Mouse (Mus musculus) midbrain, embryonic 14.5 days (tissue): ENCODE results near the gene Atp6v1a. TPM values are rescaled to one million over a fixed set of nuclear protein-coding genes. Genes with fewer than 3 reads are reported as not detected.
A peak's percentile ranks its signal among the peaks of the same experiment; 100 is the strongest.

ENCODE experiments used
- ATAC-seq: fragments of 200-750 bp; cut with Nextera tagmentation; 2 replicates; pipeline ENCODE4 v1.8.0; 2017; ENCODE audit warnings: moderate number of reproducible peaks, moderate library complexity; ENCODE audit not compliant: low FRiP score, low TSS enrichment
- DNase-seq: peaks from one replicate; pipeline ENCODE4 v3.0.0-alpha.2; 2015
- H3K27ac ChIP-seq: fragments of 300-500 bp; sonication (generic); replicated peaks from 2 replicates; pipeline ENCODE4 v1.5.1; 2014; ENCODE audit warnings: mild to moderate bottlenecking, low read depth, low read length, moderate library complexity
- H3K27me3 ChIP-seq: fragments of 300-500 bp; sonication (generic); 2 replicates; pipeline ENCODE4 v1.6.1; 2014; ENCODE audit warnings: low read length, control low read depth, mixed read lengths; ENCODE audit not compliant: control insufficient read depth, insufficient read depth
- H3K36me3 ChIP-seq: fragments of 300-500 bp; sonication (generic); 2 replicates; pipeline ENCODE4 v1.6.1; 2014; ENCODE audit warnings: low read length, control low read depth; ENCODE audit not compliant: control insufficient read depth, insufficient read depth
- H3K4me1 ChIP-seq: fragments of 300-500 bp; sonication (generic); 2 replicates; pipeline ENCODE4 v1.6.1; 2014; ENCODE audit warnings: mild to moderate bottlenecking, antibody characterized with exemption, low read length, control low read depth; ENCODE audit not compliant: control insufficient read depth, insufficient read depth
- H3K4me2 ChIP-seq: fragments of 300-500 bp; sonication (generic); 2 replicates; pipeline ENCODE4 v1.6.1; 2014; ENCODE audit warnings: mild to moderate bottlenecking, low read length, moderate library complexity
- H3K4me3 ChIP-seq: fragments of 300-500 bp; sonication (generic); replicated peaks from 2 replicates; pipeline ENCODE4 v1.5.1; 2014; ENCODE audit warnings: low read depth, low read length
- H3K9ac ChIP-seq: fragments of 300-500 bp; sonication (generic); replicated peaks from 2 replicates; pipeline ENCODE4 v1.6.1; 2014; ENCODE audit warnings: mild to moderate bottlenecking, low read length, moderate library complexity
- H3K9me3 ChIP-seq: fragments of 300-500 bp; sonication (generic); 2 replicates; pipeline ENCODE4 v1.6.1; 2016; ENCODE audit warnings: low read length, control low read depth, mixed read lengths; ENCODE audit not compliant: control insufficient read depth
- WGBS: fragments of 180-500 bp; shearing (Covaris S2); extraction: QIAGEN DNeasy Blood & Tissue Kit; methylation state at CpG from one replicate; pipeline ENCODE4 v1.1.7; 2014; 5-methylcytosine and 5-hydroxymethylcytosine counted together
- polyA plus RNA-seq: library from polyadenylated mRNA; unstranded; fragments of >200 nt; fragmentation: Nextera tagmentation; extraction: Ambion mirVana; gene quantifications from 2 replicates; pipeline ENCODE4 v1.2.1, GENCODE M21; 2014

The Atp6v1a gene
- polyA plus RNA-seq, 1 experiment from 2014 or later: 149 TPM

GRCm38 (mm10) chr16:44173155-44173941, 33.8 kb upstream of the Atp6v1a start, which contains the start of gene Usf3:
Gene Usf3 (plus strand): TSS chr16:44173246.
- DNase-seq (no peak), ATAC-seq (peak; percentile 79)
- Histone ChIP-seq H3K4me2 (peak within 1 kb of the TSS; percentile 70), H3K27ac (peak within 1 kb of the TSS; percentile 87), H3K27me3 (no peaks in the 10 kb centered on the region), H3K4me1 (peaks cover 12% of the 10 kb centered on the region), H3K4me3 (peak within 1 kb of the TSS; percentile 96), H3K36me3 (no peaks in the 10 kb centered on the region), H3K9me3 (no peaks in the 10 kb centered on the region), H3K9ac (peak within 1 kb of the TSS; percentile 90)
- under 1% methylated on average over 40 of the region's 77 CpGs for WGBS

GRCm38 (mm10) chr16:44172297-44173154, 33.0 kb upstream of the Atp6v1a start:
- Histone ChIP-seq H3K4me1 (peaks cover 12% of the 10 kb centered on the region), H3K27ac (peak overlapping the region; percentile 87), H3K27me3 (no peaks in the 10 kb centered on the region), H3K9me3 (no peaks in the 10 kb centered on the region), H3K36me3 (no peaks in the 10 kb centered on the region), H3K4me3 (peak overlapping the region; percentile 96), H3K4me2 (peak overlapping the region; percentile 70), H3K9ac (peak overlapping the region; percentile 90)
- ATAC-seq (peak; percentile 100), DNase-seq (peak; percentile 98)
- WGBS: under 1% methylated on average over 26 of the region's 26 CpGs

GRCm38 (mm10) chr16:44168990-44169389, 29.5 kb upstream of the Atp6v1a start:
- 86% methylated on average over 4 of the region's 4 CpGs for WGBS
- Histone ChIP-seq H3K4me2 (no peak overlapping the region), H3K4me3 (no peak overlapping the region), H3K36me3 (no peaks in the 10 kb centered on the region), H3K4me1 (peaks cover 2% of the 10 kb centered on the region; the same call in 1 of the 2 replicates), H3K27ac (no peak overlapping the region), H3K9ac (no peak overlapping the region), H3K27me3 (no peaks in the 10 kb centered on the region), H3K9me3 (no peaks in the 10 kb centered on the region)
- DNase-seq (no peak), ATAC-seq (no peak)

- Histone ChIP-seq H3K36me3 (peaks cover 4% of the 10 kb centered on the region; the same call in 1 of the 2 replicates), H3K4me1 (no peaks in the 10 kb centered on the region), H3K4me2 (no peak overlapping the region), H3K27me3 (no peaks in the 10 kb centered on the region), H3K9me3 (no peaks in the 10 kb centered on the region), H3K27ac (no peak overlapping the region), H3K9ac (no peak overlapping the region), H3K4me3 (no peak overlapping the region)
- ATAC-seq (no peak), DNase-seq (no peak)
- 71% methylated on average over 3 of the region's 3 CpGs for WGBS
Observed at GRCm38 (mm10) chr16:44165182-44165581, 25.7 kb upstream of the Atp6v1a start.

GRCm38 (mm10) chr16:44163831-44164230, 24.3 kb upstream of the Atp6v1a start:
- Histone ChIP-seq H3K27me3 (no peaks in the 10 kb centered on the region), H3K27ac (no peak overlapping the region), H3K9me3 (no peaks in the 10 kb centered on the region), H3K4me1 (no peaks in the 10 kb centered on the region), H3K9ac (no peak overlapping the region), H3K36me3 (peaks cover 18% of the 10 kb centered on the region), H3K4me3 (no peak overlapping the region), H3K4me2 (no peak overlapping the region)
- 91% methylated on average over 2 of the region's 2 CpGs for WGBS
- no peak for ATAC-seq
- DNase-seq: no peak

- ATAC-seq: no peak
- no peak for DNase-seq
- 93% methylated on average over 7 of the region's 7 CpGs for WGBS
Observed at GRCm38 (mm10) chr16:44159325-44159724, 19.8 kb upstream of the Atp6v1a start.

GRCm38 (mm10) chr16:44154497-44155057, 15.1 kb upstream of the Atp6v1a start:
- no peak for ATAC-seq
- Histone ChIP-seq H3K9me3 (no peaks in the 10 kb centered on the region), H3K36me3 (peaks cover 17% of the 10 kb centered on the region), H3K27ac (no peak overlapping the region), H3K4me1 (no peaks in the 10 kb centered on the region), H3K27me3 (no peaks in the 10 kb centered on the region), H3K4me2 (no peak overlapping the region), H3K4me3 (no peak overlapping the region), H3K9ac (no peak overlapping the region)
- peak; percentile 13 for DNase-seq
- WGBS: 72% methylated on average over 6 of the region's 6 CpGs

More at GRCm38 (mm10) chr16:44159325-44159724, 19.8 kb upstream of the Atp6v1a start:
- H3K4me3 ChIP-seq: no peak overlapping the region
- H3K4me1 ChIP-seq: no peaks in the 10 kb centered on the region
- H3K36me3 ChIP-seq: peaks cover 27% of the 10 kb centered on the region
- no peak overlapping the region for H3K4me2 ChIP-seq
- no peaks in the 10 kb centered on the region for H3K27me3 ChIP-seq
- H3K9me3 ChIP-seq: no peaks in the 10 kb centered on the region
- no peak overlapping the region for H3K9ac ChIP-seq
- no peak overlapping the region for H3K27ac ChIP-seq

GRCm38 (mm10) chr16:44149002-44149767, 9.7 kb upstream of the Atp6v1a start:
- H3K27me3 ChIP-seq: no peaks in the 10 kb centered on the region
- peak; percentile 39 for DNase-seq
- 100% methylated on average over 1 of the region's 1 CpGs for WGBS

More at GRCm38 (mm10) chr16:44149002-44149767, 9.7 kb upstream of the Atp6v1a start:
- H3K9ac ChIP-seq: no peak overlapping the region
- H3K4me3 ChIP-seq: no peak overlapping the region
- no peak overlapping the region for H3K27ac ChIP-seq
- no peaks in the 10 kb centered on the region for H3K36me3 ChIP-seq
- no peak for ATAC-seq
- no peaks in the 10 kb centered on the region for H3K4me1 ChIP-seq
- H3K9me3 ChIP-seq: no peaks in the 10 kb centered on the region
- H3K4me2 ChIP-seq: no peak overlapping the region
